Mouse (Mus musculus) T-helper 2 cell (primary cell): ENCODE data around the gene Pnkd.

Experiments used
- in situ Hi-C: fragments of 300-600 bp; cut with MboI, MseI; formaldehyde crosslinking; loops from one replicate; pipeline ENCODE4 v1.15.1; 2025; ENCODE audit warnings: high pct_unique_total_duplicates

Gene Pnkd

GRCm38 (mm10) chr1:74284543-74285160 lies at the start of gene Pnkd, which contains the start of gene Aamp:
Pnkd (plus strand) TSS chr1:74284930.
Aamp (minus strand) TSS chr1:74284738.
- in situ Hi-C loops: loop anchor here (5.0 kb wide), 1 partner anchor 1033 kb away; the partner anchor contains the start of gene Dnpep

- in situ Hi-C loops: loop anchor here (25.0 kb wide), 1 partner anchor 976 kb away; the partner anchor contains the start of genes Glb1l, Stk16 and Tuba4a
Observed at GRCm38 (mm10) chr1:74235938-74236589, 48.7 kb upstream of the Pnkd start, which contains the start of gene Arpc2. Arpc2 (plus strand) TSS chr1:74236084.

- in situ Hi-C loops: loop anchor here (25.0 kb wide), 1 partner anchor 976 kb away; the partner anchor contains the start of genes Glb1l, Stk16 and Tuba4a
Observed at GRCm38 (mm10) chr1:74236590-74237317, 48.0 kb upstream of the Pnkd start.

- in situ Hi-C loops: loop anchor here (25.0 kb wide), 1 partner anchor 975 kb away; the partner anchor contains the start of genes Glb1l, Stk16 and Tuba4a
Observed at GRCm38 (mm10) chr1:74237671-74238070, 47.1 kb upstream of the Pnkd start.

GRCm38 (mm10) chr1:74238136-74238535 lies 46.6 kb upstream of the Pnkd start:
- in situ Hi-C loops: loop anchor here (25.0 kb wide), 1 partner anchor 974 kb away; the partner anchor contains the start of genes Glb1l, Stk16 and Tuba4a

- in situ Hi-C loops: loop anchor here (25.0 kb wide), 1 partner anchor 973 kb away; the partner anchor contains the start of genes Glb1l, Stk16 and Tuba4a
Observed at GRCm38 (mm10) chr1:74239162-74239561, 45.6 kb upstream of the Pnkd start.

- in situ Hi-C loops: loop anchor here (25.0 kb wide), 1 partner anchor 973 kb away; the partner anchor contains the start of genes Glb1l, Stk16 and Tuba4a
Observed at GRCm38 (mm10) chr1:74239618-74240017, 45.1 kb upstream of the Pnkd start.

- in situ Hi-C loops: loop anchor here (25.0 kb wide), 1 partner anchor 972 kb away; the partner anchor contains the start of genes Glb1l, Stk16 and Tuba4a
Observed at GRCm38 (mm10) chr1:74240311-74240710, 44.4 kb upstream of the Pnkd start.

- in situ Hi-C loops: loop anchor here (25.0 kb wide), 1 partner anchor 971 kb away; the partner anchor contains the start of genes Glb1l, Stk16 and Tuba4a
Observed at GRCm38 (mm10) chr1:74240832-74241231, 43.9 kb upstream of the Pnkd start.

- in situ Hi-C loops: loop anchor here (25.0 kb wide), 1 partner anchor 967 kb away; the partner anchor contains the start of genes Glb1l, Stk16 and Tuba4a
Observed at GRCm38 (mm10) chr1:74245525-74245924, 39.2 kb upstream of the Pnkd start.

- in situ Hi-C loops: loop anchor here (25.0 kb wide), 1 partner anchor 964 kb away; the partner anchor contains the start of genes Glb1l, Stk16 and Tuba4a
Observed at GRCm38 (mm10) chr1:74248799-74249198, 35.9 kb upstream of the Pnkd start.

GRCm38 (mm10) chr1:74249331-74249980 lies 35.3 kb upstream of the Pnkd start:
- in situ Hi-C loops: loop anchor here (25.0 kb wide), 1 partner anchor 963 kb away; the partner anchor contains the start of genes Glb1l, Stk16 and Tuba4a

GRCm38 (mm10) chr1:74250096-74250495 lies 34.6 kb upstream of the Pnkd start:
- in situ Hi-C loops: no loop called here

GRCm38 (mm10) chr1:74255704-74256345 lies 28.9 kb upstream of the Pnkd start:
- in situ Hi-C loops: no loop called here

GRCm38 (mm10) chr1:74256782-74257181 lies 27.9 kb upstream of the Pnkd start:
- in situ Hi-C loops: no loop called here

GRCm38 (mm10) chr1:74262510-74262909 lies 22.2 kb upstream of the Pnkd start:
- in situ Hi-C loops: loop anchor here (10.0 kb wide), 1 partner anchor 312 kb away; no protein-coding TSS in a partner anchor

- in situ Hi-C loops: loop anchor here (10.0 kb wide), 1 partner anchor 306 kb away; no protein-coding TSS in a partner anchor
Observed at GRCm38 (mm10) chr1:74268750-74269149, 16.0 kb upstream of the Pnkd start.

- in situ Hi-C loops: no loop called here
Observed at GRCm38 (mm10) chr1:74271659-74272058, 13.1 kb upstream of the Pnkd start.

- in situ Hi-C loops: no loop called here
Observed at GRCm38 (mm10) chr1:74275015-74275414, 9.7 kb upstream of the Pnkd start.

GRCm38 (mm10) chr1:74277041-74277440 lies 7.7 kb upstream of the Pnkd start:
- in situ Hi-C loops: no loop called here
